Mouse (Mus musculus) frontal cortex, postnatal 25 days (tissue): Measurements from ENCODE around the gene Gm21905.

ENCODE experiments used
- DNase-seq, 2 experiments: peaks; one replicate each; pipeline ENCODE4 v3.0.0; 2022; ENCODE audit warnings: low spot score in 2 of 2

Gene Gm21905

DNA sequence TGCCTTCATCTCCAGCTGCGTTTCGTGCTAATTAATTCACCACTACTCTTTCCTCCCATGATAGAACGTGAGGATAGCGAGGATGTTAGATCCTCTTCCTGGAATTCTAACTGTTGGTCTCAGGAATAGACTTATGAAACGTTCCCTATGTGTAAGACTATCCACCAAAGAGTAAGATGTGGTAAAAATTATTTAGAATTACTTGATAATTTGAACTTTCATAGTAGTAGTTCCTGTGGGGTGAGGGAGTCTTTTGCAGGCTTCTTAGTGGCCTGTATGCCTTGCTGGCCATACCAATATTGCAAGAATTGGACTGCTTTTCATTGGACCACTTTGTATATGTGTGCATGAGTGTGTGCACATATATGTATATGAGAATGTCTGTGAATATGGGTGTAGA is at the start of gene Gm21905:
Gene Gm21905 (minus strand): TSS at position 101 of the 400 bp plus-strand sequence.
- DNase-seq: no peak

DNA sequence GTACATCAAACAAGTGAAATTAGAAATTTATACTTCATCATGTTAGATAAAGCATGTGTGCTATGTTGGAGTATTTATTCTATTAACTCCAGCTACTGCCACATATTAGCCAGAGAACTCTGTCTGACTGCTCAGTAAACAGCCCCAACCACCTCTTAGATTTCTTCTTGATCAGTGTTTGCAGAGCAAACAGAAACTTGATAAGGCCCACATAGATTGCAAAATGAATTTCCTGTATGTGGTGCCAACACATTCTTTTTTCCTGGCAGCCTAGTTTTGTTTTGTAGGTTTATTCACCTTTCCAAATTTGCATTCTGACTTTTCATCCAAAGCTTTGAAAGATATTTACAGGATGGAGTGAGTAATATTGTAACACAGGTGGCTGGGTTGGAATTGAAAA is 44.2 kb upstream of the Gm21905 start:
- DNase-seq: no peak

DNA sequence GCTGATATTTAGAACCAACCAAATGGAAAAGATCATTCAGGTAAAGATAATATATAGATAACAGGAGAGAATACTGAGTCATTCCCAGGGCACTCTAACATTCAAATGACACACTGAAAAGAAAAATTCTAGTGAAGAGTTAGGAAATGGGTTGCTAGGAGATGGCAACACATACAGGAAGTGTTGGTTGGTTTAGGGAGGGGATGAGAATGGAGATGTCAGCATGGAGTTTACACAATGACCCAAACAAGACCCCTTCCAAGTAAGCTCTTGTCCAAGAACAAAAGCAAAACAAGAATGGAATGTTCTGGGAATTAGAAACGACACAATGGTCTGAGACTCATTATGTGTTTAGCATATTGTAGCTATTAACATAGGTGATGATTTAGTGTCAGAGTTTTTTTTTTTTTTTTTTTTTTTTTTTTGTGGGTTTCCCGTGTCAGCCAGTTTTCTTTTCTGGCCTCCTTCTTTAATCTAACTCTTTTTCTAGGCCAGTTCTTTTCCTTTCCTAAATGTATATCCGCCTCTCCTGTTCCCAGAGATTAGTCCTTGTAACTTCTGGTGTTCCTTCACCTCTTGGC is 35.8 kb upstream of the Gm21905 start:
- no peak for DNase-seq

DNA sequence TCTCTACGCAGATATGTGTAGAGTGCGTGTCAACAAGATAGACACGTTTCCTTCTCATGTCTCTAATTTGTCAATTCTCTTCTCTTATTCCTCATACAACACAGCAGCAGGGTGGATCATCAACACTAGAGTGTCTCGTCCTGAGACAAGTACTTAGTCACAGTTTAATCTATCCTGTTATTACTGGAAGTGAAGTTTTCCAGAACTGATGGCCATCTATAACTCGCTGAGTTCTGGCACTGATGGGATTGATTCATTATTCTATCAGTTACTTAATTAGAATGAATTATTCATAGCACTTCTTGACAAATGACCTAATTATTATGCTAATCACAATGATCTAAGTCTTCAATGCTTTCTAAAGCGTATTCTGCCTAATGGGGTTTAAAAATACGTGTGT is 23.3 kb upstream of the Gm21905 start:
- DNase-seq: no peak

DNA sequence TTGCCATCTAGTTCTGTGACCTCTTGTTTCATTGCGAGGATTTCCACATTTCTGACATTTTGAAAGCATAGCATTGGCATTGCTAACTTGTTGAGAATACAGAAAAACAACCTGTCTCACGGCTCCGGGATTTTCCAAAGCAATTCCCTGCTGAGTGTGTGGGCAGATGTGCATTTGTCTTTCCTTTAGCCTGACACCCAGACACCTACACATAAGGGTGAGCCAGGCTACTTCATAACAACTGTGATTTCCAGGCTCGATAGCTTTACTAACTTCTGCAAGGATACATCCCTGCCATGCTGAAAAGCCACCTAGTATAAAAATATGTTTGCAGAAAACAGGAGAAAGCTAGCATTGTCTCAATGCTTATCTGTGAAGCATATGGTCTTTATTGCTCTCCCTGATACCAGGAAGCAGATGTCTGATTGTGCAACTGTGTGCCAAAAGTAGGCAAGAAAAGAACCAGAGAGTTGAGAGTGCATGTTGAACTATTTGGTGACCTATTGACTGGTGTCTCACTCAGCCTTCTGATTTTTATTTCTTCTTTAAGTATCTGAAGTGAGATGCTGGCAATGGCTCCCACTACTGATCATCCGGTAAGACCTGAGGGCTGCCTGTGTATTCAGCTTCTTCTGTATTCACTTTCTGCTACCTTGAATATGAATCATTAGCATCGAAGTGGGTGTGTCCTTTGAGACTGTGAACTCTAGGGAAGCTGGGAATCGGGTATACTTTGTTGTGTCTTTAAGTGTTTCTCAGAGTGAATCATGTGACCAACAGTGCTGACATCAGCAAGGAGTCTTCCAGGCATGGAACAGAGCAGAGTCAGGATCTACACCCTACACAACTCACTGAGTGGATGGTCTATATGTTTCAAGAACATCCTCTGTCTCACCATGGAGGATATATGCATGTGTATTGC is 15.7 kb upstream of the Gm21905 start:
- peak in 1 of 2 experiments; percentile 11 for DNase-seq

DNA sequence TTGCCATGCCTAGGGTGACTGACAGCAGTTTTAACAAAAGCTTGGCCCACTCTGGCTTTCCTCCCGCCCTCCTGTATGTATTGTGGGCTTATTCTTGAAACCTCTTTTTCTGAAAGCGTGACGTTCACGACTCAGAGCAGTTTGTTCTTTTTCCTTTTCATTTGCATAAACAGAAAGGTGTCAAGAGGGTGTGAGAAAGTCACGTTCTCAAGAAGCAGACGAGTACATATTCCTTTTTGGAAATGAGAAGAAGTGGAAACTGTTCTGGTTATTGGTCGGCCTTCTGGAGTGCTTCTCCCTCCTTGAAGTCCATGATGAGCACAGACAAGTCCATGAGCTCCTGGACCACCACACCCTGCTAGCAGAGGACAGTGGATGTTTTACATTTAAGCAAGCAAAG is 9.3 kb upstream of the Gm21905 start:
- no peak for DNase-seq

DNA sequence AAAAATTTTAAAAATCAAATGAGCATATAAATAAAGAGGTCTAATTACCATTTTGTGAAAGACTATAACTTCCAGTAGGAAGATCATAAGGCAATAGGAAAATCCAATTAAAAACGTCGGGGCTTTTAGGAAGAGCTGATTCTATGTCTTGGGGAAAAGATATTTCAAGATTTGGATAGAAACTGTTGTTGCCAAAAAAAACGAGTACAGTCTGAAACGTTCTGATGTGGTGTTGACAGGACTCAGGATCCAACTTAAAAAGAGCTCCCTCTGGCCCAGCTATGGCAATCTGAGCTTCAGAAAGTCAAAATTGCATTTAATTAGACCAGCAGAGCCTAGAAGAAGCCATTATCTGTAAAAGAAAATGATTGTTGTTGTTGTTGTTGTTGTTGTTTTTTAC is 7.9 kb upstream of the Gm21905 start:
- DNase-seq: no peak

DNA sequence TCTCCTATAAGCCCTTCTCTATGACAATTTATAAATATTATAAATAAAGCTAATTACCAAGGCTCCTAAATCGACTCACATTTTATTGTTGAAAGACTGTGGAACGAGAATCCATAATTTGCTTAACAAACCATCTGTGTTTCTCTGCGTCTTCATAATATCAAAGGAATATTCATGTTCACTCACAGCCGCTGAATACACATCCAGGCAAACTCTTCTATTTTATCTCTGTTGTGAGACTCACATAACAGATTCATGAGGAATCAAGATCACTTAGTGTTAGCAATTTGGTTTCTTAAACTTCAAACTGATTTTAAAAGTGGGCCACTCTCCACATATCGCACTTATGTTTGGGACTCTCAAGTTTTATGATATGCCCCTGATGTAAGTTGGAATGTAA is 1.9 kb upstream of the Gm21905 start:
- no peak for DNase-seq

DNA sequence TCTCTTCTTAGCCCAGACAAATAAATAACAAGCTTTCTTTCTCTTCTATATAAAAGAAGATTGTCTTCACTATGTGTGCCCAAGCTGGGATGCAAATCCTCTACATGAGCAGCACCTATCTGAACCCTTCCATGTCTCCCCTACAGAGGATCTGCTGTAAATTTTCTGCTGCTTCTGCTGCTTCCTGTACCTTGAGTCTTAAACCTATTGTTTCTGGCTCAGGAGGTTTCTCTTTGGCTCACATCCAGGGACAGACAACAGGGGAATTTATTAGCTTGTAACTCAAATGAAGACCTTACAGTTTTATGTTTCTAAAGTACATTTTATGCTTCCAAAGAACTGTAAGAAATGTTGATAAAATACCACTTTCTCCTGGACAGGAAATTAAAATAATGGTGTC is 785 bp upstream of the Gm21905 start:
- DNase-seq: no peak

DNA sequence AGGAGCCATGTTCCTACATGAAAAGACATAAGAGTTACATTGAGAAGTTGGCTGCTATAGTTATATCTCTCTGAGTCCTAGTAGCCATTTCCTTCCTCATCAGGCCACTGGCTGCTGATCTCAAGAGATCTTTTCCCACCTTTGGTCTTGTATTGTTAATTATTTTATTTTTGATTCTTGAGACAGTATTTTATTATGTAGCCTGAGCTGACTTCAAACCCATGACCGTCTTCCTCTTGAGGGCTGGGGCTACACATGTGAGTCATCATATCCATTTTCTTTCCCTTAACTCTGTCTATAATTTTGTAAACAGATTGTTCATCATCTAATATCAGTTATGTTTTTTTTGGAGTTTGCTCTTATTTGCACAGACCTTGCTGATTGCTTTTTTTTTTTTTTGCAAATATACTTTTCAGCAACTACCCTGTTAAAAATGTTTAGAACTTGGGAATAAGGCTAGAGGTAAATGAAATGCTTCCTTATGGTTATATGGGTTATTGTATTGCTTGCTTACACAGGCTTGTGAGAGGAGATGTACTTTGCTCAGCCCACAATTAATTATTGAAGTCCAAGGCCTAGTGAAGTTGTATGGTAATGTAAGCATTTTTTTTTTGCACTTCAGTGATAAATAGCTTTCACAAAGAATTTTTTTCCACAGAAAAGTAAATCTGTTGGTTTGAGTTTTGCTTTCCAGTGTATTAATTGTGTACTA is 2.0 kb downstream of the Gm21905 start:
- no peak for DNase-seq

DNA sequence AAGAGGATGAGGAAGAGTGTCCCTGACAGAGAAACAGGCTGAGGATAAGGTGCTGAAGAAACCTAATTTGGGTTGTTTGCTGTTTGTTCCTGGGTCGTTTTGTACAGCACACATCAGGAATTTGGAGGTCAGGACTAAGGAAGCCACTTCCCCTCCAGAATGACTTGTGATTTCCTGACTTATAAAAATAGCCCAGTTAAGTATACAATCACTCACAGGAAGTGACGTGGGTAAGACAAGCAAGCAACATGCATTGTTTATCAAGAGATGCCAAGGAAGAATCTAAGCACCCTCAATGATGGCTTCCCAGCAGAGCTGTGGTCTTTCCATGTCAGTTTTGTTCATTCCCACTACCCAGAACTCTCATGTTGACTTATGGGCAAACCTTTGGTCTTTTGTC is 3.0 kb downstream of the Gm21905 start:
- DNase-seq: no peak

DNA sequence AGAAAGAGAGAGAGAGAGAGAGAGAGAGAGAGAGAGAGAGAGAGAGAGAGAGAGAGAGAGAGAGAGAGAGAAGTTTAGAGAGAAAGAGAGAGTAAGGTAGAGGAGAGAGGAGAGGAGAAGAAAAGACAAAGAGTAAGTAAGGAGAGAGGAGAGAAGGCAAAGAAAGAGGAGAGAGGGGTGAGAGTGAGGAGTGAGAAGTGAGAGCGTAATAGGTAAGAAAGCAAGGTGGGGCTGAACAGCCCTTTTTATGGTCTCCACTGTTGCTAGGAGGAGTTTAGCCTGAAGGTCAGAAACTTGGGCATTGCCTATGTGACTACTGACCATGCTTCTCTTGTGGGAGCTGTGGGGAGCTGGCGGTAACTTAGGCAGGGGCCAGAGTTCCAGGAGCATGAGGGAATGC is 4.9 kb downstream of the Gm21905 start, which contains the start of gene Gm5108:
Gene Gm5108 (plus strand): TSS at position 301 of the 400 bp plus-strand sequence.
- DNase-seq: no peak

DNA sequence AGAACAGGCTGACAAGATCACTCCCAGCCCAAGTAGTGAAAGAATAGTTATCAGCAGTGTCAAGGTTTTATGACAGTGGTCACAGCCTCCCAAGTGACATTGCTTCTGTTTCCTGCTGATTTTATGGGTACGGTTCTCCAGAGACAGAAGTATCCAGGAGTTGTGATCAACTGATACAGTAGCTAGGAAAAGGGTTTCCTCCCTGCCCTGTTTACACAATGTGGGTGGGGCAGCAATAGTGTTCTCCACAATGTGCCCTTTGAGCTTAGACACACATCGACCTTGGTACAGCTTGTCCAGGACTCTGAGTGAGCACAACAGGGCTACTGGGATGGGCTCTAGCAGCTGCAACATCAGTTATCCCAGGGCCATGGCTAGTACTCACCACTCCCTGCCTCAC is 14.6 kb downstream of the Gm21905 start:
- DNase-seq: no peak

DNA sequence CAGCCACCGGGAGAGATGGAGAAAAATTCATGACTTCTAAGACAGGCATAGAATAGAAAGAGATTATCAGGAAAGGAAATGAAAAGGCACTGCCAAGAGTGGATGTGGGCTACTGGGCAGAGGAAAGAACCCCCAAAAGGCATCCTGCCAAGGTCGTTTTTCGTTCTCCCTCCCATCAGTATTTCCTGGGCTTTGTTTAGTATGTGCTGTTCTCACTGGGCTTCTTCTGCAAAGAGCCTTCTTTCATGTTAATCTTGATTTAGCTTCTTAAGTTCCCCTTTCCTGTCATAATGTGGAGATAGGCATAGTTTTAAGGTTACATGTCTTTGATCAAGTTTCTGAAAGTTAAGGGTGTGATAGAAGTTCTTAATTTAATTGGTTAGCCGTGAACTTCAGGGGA is 15.6 kb downstream of the Gm21905 start:
- DNase-seq: no peak

DNA sequence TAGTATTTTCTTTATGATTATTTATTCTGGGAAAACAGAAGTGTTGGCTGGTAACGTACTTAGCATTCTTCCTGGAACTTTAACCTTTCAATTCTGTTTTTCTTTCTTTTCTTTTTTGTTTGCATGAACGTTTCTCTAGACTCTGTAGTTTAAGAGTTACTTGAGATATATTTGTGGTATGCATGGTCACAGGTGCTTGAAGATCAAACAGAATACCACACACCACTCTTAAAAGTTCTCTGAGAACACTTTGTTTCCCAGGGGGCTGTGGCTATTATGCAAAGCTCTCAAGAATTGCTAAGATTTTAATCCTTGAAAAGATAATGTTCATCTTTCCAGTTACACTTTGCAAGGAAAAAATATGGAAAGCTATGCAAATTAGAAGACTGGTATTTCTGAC is 41.7 kb downstream of the Gm21905 start:
- no peak for DNase-seq

DNA sequence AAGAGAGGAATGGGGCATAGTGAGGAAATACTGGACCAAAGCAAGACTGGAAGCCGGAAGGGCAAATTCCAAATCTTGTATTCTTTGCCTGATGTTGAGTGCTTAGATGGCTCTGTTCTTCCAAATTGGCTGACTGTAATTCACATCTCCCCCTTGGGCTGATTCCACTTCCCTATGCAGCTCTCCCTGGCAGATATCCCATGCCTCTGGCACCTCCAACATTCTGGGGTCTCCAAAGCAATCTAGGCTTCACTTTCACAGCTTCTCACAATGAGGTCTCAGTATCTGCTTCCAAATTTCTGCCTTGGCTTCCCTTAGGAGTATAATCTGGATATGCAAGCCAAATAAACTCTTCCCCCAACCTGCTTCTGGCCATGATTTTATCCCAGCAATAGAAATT is 47.3 kb downstream of the Gm21905 start:
- DNase-seq: no peak

DNA sequence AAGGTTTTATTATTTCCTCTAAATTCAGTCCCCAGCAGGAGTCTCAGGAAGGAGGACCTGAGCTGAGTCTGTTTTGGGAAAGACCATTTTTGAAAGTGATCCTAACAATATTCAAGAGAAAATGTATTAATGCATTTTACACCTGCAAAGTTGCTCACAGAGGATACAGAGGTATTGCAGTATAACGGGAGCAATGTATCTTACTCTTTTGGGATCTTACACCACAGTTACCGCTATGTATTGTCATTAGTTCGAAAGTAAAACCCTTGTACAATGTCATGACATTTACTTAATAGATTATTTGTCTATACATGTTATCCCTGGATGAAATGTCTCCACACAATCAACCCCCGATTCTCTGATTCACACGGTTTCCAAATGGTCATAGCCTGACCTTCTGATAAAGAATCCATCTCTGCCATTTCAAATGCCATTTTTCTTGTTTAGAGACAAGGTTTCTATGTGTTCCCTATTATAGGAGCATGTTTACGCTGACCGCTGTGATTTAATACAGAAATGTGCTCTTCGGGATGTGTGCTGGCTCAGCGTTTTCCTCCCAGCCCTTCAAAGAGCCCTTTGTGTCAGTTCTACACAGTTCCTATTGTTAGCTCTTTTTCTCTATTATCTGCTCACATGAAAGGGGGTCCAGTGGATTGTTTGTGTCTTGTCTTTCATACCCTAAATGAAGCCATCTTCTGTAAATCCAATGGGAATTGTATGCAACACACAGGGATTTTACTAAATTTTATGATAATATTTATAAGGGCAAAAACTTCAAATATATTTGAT is 61.6 kb downstream of the Gm21905 start:
- no peak for DNase-seq

DNA sequence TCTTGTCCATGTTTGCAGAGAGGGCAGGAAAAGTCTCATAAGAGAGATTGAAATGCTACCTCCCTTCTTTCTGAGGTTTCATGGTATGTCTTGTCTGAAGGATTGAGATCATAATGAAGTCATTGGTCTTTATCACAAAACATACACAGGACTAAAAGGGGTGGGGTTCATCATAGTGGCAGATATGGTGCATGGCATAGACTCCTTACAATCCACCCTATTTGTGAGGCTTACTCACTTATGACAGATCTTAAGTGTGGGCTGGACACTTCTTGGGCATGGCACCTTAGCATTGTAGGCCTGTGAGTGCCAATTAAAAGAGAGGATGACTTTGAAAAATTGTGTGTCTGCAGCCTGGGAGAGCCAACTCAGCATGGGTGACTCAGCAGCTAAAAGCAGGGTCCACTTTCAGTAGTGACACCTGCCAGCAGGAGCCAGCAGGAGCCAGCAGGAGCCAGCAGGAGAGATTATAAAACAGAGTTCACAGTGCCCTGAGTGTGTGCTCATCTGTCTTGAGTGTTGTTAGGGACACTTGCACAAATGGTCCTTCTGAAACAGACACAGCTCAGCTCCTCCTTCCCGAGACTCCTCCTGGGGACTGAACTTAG is 62.6 kb downstream of the Gm21905 start:
- no peak for DNase-seq
